Mouse (Mus musculus) bone marrow macrophage, adult 2 months (primary cell): Measurements from ENCODE around the gene Csk.

Source experiments
- CTCF ChIP-seq: IDR thresholded peaks from 2 replicates; pipeline ENCODE4 v1.5.1; 2012; ENCODE audit warnings: low read depth, mild to moderate bottlenecking, low read length, moderate library complexity
- POLR2A ChIP-seq: IDR thresholded peaks from 2 replicates; pipeline ENCODE4 v1.6.1; 2012; ENCODE audit warnings: mild to moderate bottlenecking, low read depth, low read length, borderline replicate concordance

GRCm38 (mm10) chr9:57597265-57597664 is 56.2 kb downstream of the Csk start:
- TF ChIP-seq CTCF (no peak), POLR2A (no peak)
